Mouse (Mus musculus): Measurements from ENCODE around the gene Ubac2.

DNA sequence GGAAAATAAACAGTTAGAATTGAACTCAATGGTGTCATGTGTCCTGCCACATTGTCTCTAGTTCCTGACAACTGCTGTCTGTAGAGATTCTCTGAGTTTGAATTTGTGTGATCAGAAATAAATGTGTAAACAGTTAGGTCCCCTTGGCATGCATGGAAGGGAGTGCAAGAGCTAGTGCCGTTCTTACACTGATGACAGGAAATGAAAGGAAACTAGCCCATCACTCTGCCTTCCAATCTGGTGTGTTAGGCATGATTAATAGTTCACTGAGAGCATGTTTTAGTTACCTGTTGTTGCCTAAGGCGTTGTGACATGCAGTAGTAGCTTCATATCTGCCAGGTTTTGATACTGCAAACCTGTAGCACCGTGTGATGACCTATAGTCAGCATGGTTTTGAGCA is 69.5 kb downstream of the Ubac2 start:
- TF ChIP-seq GATA1 (IDR thresholded peaks at IDR 0.05; ENCODE audit: borderline replicate concordance, low read length) (no peak), FLI1 (IDR thresholded peaks at IDR 0.05; ENCODE audit: low read length) (no peak)

All from megakaryocyte, embryonic 14.5 days (primary cell).